Mouse (Mus musculus) thymus, postnatal 4 days (tissue): ENCODE data around the gene H2-M10.2.

ENCODE experiments used
- DNase-seq: peaks from one replicate; pipeline ENCODE4 v3.0.0; 2021

Gene H2-M10.2

GRCm38 (mm10) chr17:36286390-36286789 lies at the start of gene H2-M10.2:
Gene H2-M10.2, minus strand, starts transcription at chr17:36286490.
- DNase-seq: no peak

- DNase-seq: no peak
Observed at GRCm38 (mm10) chr17:36326055-36326454, 39.8 kb upstream of the H2-M10.2 start, which contains the start of gene H2-M10.1. Gene H2-M10.1, minus strand, starts transcription at chr17:36326155.

GRCm38 (mm10) chr17:36315689-36316253 lies 29.5 kb upstream of the H2-M10.2 start:
- no peak for DNase-seq

GRCm38 (mm10) chr17:36315041-36315688 lies 28.9 kb upstream of the H2-M10.2 start:
- peak; percentile 69 for DNase-seq

- peak; percentile 15 for DNase-seq
Observed at GRCm38 (mm10) chr17:36314511-36314910, 28.2 kb upstream of the H2-M10.2 start.

GRCm38 (mm10) chr17:36309293-36309692 lies 23.0 kb upstream of the H2-M10.2 start:
- no peak for DNase-seq

GRCm38 (mm10) chr17:36308855-36309254 lies 22.6 kb upstream of the H2-M10.2 start:
- DNase-seq: peak; percentile 80

- DNase-seq: no peak
Observed at GRCm38 (mm10) chr17:36281521-36282245, 4.6 kb downstream of the H2-M10.2 start.

- peak; percentile 17 for DNase-seq
Observed at GRCm38 (mm10) chr17:36274776-36275175, 11.5 kb downstream of the H2-M10.2 start.

- peak; percentile 22 for DNase-seq
Observed at GRCm38 (mm10) chr17:36273796-36274195, 12.5 kb downstream of the H2-M10.2 start.

GRCm38 (mm10) chr17:36272643-36273366 lies 13.5 kb downstream of the H2-M10.2 start:
- no peak for DNase-seq

- no peak for DNase-seq
Observed at GRCm38 (mm10) chr17:36271586-36272256, 14.6 kb downstream of the H2-M10.2 start, which contains the start of gene Trim39. Gene Trim39, minus strand, starts transcription at chr17:36272247.

GRCm38 (mm10) chr17:36270956-36271585 lies 15.2 kb downstream of the H2-M10.2 start:
- peak; percentile 95 for DNase-seq

GRCm38 (mm10) chr17:36265834-36266233 lies 20.5 kb downstream of the H2-M10.2 start:
- DNase-seq: peak; percentile 88

GRCm38 (mm10) chr17:36264273-36264925 lies 21.9 kb downstream of the H2-M10.2 start:
- DNase-seq: no peak

- no peak for DNase-seq
Observed at GRCm38 (mm10) chr17:36261511-36262166, 24.7 kb downstream of the H2-M10.2 start.

- DNase-seq: no peak
Observed at GRCm38 (mm10) chr17:36257969-36258368, 28.3 kb downstream of the H2-M10.2 start, which contains the start of gene Rpp21. Gene Rpp21, minus strand, starts transcription at chr17:36258069.

- DNase-seq: peak; percentile 86
Observed at GRCm38 (mm10) chr17:36257241-36257947, 28.9 kb downstream of the H2-M10.2 start.

GRCm38 (mm10) chr17:36253087-36253600 lies 33.1 kb downstream of the H2-M10.2 start:
- no peak for DNase-seq
